Mouse (Mus musculus) heart, adult 2 months (tissue): ENCODE results near the gene Usp37.

Experiments used
- CTCF ChIP-seq: fragments of 200-600 bp; IDR thresholded peaks from 2 replicates; pipeline ENCODE4 v1.8.1; 2022; ENCODE audit warnings: antibody characterized with exemption, mild to moderate bottlenecking, moderate library complexity
- POLR2A ChIP-seq: fragments of 200-500 bp; IDR thresholded peaks from 2 replicates; pipeline ENCODE4 v1.6.1; 2011; ENCODE audit warnings: mild to moderate bottlenecking, low read depth, low read length, control low read depth; ENCODE audit not compliant: insufficient read depth

DNA sequence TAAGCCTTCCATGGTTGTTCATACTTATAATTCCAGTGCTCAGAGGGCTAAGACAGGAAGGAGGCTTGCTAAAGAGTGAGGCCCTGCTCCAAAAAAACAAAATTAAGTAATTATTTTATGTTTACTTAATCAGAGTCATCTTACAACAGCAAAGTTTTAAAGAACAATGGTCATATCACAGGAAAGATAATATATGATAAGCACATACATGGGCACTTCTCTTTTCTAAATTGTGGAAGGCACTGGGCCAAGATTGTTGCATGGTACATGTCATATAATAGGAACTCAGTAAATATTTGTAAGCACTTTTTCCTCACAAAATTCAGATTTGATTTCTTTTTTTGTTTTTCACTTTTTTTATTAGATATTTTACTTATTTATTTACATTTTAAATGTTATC, 24.2 kb downstream of the Usp37 start:
- no peak for TF ChIP-seq POLR2A
- TF ChIP-seq CTCF = no peak
